Mouse (Mus musculus) hindbrain, postnatal 0 days (tissue): ENCODE results near the gene Akt3. TPM values are rescaled to one million over a fixed set of nuclear protein-coding genes. Genes with fewer than 3 reads are reported as not detected.

Source experiments
- ATAC-seq: fragments of 200-750 bp; cut with Nextera tagmentation; 2 replicates; pipeline ENCODE4 v1.8.0; 2017; ENCODE audit warnings: mild to moderate bottlenecking, moderate TSS enrichment, moderate library complexity
- DNase-seq: peaks from one replicate; pipeline ENCODE4 v3.0.0-alpha.2; 2015; ENCODE audit warnings: low spot score
- H3K27ac ChIP-seq: fragments of 300-500 bp; sonication (generic); 2 replicates; pipeline ENCODE4 v1.5.1; 2014; ENCODE audit warnings: mild to moderate bottlenecking
- H3K27me3 ChIP-seq: fragments of 300-500 bp; sonication (generic); 2 replicates; pipeline ENCODE4 v1.6.1; 2014; ENCODE audit warnings: low read length, mixed read lengths; ENCODE audit not compliant: insufficient read depth
- H3K36me3 ChIP-seq: fragments of 300-500 bp; sonication (generic); 2 replicates; pipeline ENCODE4 v1.6.1; 2014; ENCODE audit warnings: low read length, mixed read lengths; ENCODE audit not compliant: insufficient read depth
- H3K4me1 ChIP-seq: fragments of 300-500 bp; sonication (generic); 2 replicates; pipeline ENCODE4 v1.6.1; 2014; ENCODE audit warnings: antibody characterized with exemption, low read length, mixed read lengths; ENCODE audit not compliant: insufficient read depth
- H3K4me2 ChIP-seq: fragments of 300-500 bp; sonication (generic); 2 replicates; pipeline ENCODE4 v1.6.1; 2014; ENCODE audit warnings: low read depth, mild to moderate bottlenecking, low read length, moderate library complexity, mixed read lengths
- H3K4me3 ChIP-seq: fragments of 300-500 bp; sonication (generic); 2 replicates; pipeline ENCODE4 v1.5.1; 2014; ENCODE audit warnings: low read length
- H3K9ac ChIP-seq: fragments of 300-500 bp; sonication (generic); replicated peaks from 2 replicates; pipeline ENCODE4 v1.6.1; 2014; ENCODE audit warnings: mild to moderate bottlenecking, low read length, moderate library complexity, mixed read lengths
- H3K9me3 ChIP-seq: fragments of 300-500 bp; sonication (generic); 2 replicates; pipeline ENCODE4 v1.6.1; 2016; ENCODE audit warnings: low read length, mixed read lengths
- CTCF ChIP-seq: IDR thresholded peaks from 2 replicates; pipeline ENCODE4 v1.5.1; 2016; ENCODE audit warnings: antibody characterized with exemption, control low read depth, low read depth
- WGBS: fragments of 180-500 bp; shearing (Covaris S2); extraction: QIAGEN DNeasy Blood & Tissue Kit; methylation state at CpG from one replicate; pipeline ENCODE4 v1.1.7; 2014; 5-methylcytosine and 5-hydroxymethylcytosine counted together
- polyA plus RNA-seq: library from polyadenylated mRNA; unstranded; fragments of >200 nt; fragmentation: Nextera tagmentation; extraction: Ambion mirVana; gene quantifications from 2 replicates; pipeline ENCODE4 v1.2.1, GENCODE M21; 2015
- total RNA-seq: library from RNA; depleted of rRNA; stranded (reverse); fragments of >200 nt; gene quantifications from 2 replicates; pipeline ENCODE4 v1.2.3, GENCODE M21; 2014; rRNA removed

Gene Akt3
- total and polyA plus RNA-seq, 2 experiments from 2014 or later: 13.5 to 64.8 TPM

DNA sequence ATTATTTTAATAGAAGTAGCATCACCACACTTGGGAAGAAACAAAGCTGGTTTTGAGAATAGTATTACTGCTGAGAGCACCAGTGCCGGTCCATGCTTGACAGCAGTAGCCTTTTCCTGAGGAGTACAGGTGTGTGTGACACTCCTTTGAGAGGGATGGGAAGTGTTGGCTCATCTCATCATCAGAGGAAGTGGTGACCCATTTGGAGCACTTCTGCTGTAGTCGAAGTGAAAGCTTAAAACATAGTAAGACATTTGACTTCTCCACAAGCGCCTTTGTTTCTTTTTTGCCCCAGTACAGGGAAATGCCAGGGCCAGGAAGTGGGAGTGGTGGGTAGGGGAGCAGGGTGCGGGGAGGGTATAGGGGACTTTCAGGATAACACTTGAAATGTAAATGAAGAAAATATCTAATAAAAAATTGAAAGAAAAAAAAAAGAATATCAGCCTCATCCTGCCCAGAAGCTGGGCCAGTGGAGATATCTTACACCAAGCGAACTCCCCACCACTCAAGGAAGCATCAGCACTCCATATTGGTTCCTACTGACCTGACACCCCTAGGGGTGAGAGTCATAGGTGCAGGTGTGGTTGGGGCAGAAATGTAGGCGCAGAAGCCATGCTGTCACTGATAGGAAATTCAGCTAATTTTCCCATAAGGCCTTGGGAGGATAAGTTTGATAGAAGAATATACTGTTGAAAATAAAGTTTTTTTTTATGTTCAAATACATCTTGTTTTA is 284.5 kb downstream of the Akt3 start:
- Histone ChIP-seq H3K4me1 (0 out of 2 replicates have a peak, but pooled peaks cover 4% of the 10 kb centered on the region), H3K36me3 (no peaks in the 10 kb centered on the region), H3K27ac (no peak overlapping the region), H3K9ac (no peak overlapping the region), H3K27me3 (no peaks in the 10 kb centered on the region), H3K9me3 (no peaks in the 10 kb centered on the region), H3K4me2 (no peak overlapping the region), H3K4me3 (no peak overlapping the region)
- no peak for TF ChIP-seq CTCF
- 86% methylated on average over 6 of the region's 6 CpGs for WGBS
- ATAC-seq (no peak), DNase-seq (no peak)

DNA sequence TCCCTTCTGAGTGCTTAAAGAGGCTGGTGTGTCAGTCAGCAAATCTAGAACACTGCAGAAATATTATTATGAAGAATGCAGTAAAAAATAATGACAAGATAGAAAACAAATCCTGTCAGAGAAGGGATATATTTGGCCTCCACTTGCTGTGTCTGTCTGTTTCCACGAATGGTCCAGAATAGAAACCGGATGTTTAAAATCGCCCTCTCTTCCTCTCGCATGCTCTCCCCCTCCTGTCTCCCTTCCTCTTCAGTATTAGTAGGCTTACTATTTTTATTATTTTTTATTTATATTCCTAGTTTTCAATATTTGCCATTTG is 286.6 kb downstream of the Akt3 start:
- H3K9me3 ChIP-seq: no peaks in the 10 kb centered on the region
- 0 out of 2 replicates have a peak, but pooled peaks cover 4% of the 10 kb centered on the region for H3K4me1 ChIP-seq
- TF ChIP-seq CTCF: no peak
- WGBS: 77% methylated on average over 4 of the region's 4 CpGs
- H3K36me3 ChIP-seq: no peaks in the 10 kb centered on the region
- DNase-seq (no peak), ATAC-seq (no peak)
- H3K4me2 ChIP-seq: no peak overlapping the region
- H3K27me3 ChIP-seq: no peaks in the 10 kb centered on the region
- peak overlapping the region; percentile 41; the same call in 1 of the 2 replicates for H3K27ac ChIP-seq
- H3K4me3 ChIP-seq: no peak overlapping the region
- H3K9ac ChIP-seq: no peak overlapping the region

DNA sequence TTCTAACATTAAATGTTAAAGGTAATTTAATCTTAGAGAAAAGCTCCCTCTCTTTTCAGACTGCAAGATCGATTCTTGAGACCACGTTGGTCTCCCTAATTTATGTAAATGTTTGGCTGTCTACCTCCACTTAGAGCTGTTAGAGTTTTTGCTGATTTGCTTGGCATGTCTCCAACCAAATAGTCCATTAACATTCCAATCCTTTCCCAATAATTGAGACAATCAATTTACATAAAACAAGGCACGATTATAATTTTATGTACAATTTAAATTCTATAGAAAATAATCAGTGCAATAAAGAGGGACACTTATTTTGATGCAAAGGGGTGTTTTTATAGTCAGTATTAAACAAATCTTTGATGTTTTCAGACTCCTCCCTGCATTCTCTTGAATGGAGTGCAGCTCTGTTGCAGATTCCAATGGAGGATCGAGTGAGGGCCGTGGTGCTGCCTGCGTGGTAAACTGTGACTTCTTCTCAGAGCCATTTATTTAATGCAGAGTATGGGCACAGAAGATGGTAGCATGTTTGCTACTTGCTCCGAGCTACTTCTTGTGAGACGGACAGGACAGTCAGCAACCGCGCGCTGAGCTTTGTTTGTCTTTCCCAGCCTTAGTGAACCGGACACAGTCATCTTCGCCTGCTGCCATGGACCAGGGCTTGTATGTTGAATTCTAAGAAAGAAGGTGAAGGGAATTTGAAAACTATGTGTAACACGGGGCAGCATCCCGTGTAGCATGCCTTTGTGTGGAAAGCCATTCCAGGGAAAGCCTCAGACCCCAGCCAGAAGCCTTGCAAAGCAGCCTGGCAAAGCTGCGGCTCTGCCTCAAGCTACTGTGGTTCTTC is 287.1 kb downstream of the Akt3 start:
- H3K4me2 ChIP-seq: no peak overlapping the region
- H3K36me3 ChIP-seq: no peaks in the 10 kb centered on the region
- H3K4me1 ChIP-seq: 0 out of 2 replicates have a peak, but pooled peaks cover 4% of the 10 kb centered on the region
- no peak for TF ChIP-seq CTCF
- H3K27ac ChIP-seq: peak overlapping the region; percentile 41; the same call in 1 of the 2 replicates
- H3K9ac ChIP-seq: no peak overlapping the region
- ATAC-seq (no peak), DNase-seq (no peak)
- WGBS: 56% methylated on average over 16 of the region's 16 CpGs
- no peaks in the 10 kb centered on the region for H3K27me3 ChIP-seq
- no peaks in the 10 kb centered on the region for H3K9me3 ChIP-seq
- no peak overlapping the region for H3K4me3 ChIP-seq

Other genes with a start within 250 kb of the Akt3 start
- 112 and 114 TPM in 2 replicates for gene Zbtb18, start 184.1 kb upstream of the Akt3 start, total RNA-seq
- 45.6 and 47.3 TPM in 2 replicates for gene Zbtb18, start 184.1 kb upstream of the Akt3 start, polyA plus RNA-seq